Mouse (Mus musculus) right cerebral cortex, postnatal 36 days (tissue): ENCODE data around the gene Olig1.

ENCODE experiments used
- DNase-seq, 2 experiments: peaks; one replicate each; pipeline ENCODE4 v3.0.0; 2022; ENCODE audit warnings: low spot score in 2 of 2, mixed read lengths in 1 of 2

Olig1 gene

GRCm38 (mm10) chr16:91305512-91306111 lies 36.0 kb downstream of the Olig1 start:
- peak; percentile 18 to 33 for DNase-seq

GRCm38 (mm10) chr16:91309872-91310271 lies 40.3 kb downstream of the Olig1 start:
- DNase-seq: no peak

DNA sequence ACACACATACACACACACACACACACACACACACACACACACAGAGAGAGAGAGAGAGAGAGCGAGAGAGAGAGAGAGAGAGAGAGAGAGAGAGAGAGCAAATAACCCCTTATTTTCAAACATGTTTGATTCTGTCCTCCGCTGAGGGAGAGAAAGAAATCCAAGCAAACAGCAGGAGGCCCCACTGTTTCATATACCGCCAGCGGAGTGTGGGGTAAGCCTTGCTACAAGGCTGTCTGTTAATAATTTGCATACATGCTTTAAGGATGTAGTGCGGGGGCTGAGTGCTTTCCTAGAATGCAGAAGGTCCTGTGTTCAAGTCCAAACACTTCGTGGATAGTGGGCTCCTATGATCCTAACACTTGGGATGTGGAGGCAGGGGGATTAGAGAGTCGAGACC lies 43.3 kb downstream of the Olig1 start:
- DNase-seq: no peak

DNA sequence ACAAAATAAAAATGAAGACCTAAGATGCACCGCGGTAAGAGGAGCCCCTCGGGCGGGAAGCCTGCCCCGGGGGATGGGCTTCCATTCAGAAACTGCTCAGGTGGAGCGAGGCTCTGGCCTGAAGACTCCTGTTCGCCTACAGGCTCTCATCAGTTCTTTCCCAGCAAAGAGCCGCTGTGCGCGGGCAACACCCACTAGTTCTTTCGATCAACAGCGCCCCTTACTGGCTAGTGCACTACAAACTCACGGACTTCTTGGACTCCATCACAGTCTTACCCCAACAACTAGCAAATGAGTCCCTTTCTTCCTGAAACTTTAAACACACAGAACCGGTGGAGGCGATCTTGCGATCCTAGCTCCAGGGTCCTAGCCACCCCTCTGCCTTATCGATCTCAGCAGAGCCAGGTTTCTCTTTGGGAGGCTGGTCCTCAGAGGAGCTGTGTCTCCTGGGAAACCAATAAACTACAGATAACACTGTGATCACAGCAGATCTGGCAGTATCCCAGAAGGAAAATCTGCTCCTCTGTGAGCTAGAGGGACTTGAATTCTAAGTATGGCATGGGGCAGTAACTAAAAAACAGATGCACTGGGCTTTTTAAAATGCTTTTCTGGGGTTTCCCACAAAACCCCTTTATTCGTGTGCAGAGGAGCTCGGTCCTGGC lies 44.7 kb downstream of the Olig1 start:
- peak; percentile 45 to 53 for DNase-seq

GRCm38 (mm10) chr16:91320191-91320590 lies 50.6 kb downstream of the Olig1 start:
- DNase-seq: no peak

DNA sequence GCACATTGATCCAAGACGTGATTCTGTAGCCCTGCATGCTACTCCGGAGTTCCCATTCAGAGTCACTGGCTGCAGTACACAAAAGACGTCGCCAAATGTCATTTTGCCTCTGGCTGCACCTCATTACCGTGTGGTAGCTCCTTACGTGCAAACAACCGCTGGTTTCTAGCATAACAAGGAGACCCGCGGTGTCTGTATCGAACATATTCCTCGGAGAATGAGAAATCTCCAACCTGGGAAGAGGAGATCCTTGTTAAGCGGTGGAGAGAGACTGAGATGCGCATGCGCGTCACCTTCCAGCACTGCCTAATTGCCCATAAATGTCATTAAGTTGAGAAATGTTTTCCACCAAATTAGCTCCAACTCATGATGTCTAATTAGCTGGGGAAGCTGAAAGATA lies 51.0 kb downstream of the Olig1 start:
- no peak for DNase-seq
